Mouse (Mus musculus): ENCODE measurements around the gene Ddx46.

DNA sequence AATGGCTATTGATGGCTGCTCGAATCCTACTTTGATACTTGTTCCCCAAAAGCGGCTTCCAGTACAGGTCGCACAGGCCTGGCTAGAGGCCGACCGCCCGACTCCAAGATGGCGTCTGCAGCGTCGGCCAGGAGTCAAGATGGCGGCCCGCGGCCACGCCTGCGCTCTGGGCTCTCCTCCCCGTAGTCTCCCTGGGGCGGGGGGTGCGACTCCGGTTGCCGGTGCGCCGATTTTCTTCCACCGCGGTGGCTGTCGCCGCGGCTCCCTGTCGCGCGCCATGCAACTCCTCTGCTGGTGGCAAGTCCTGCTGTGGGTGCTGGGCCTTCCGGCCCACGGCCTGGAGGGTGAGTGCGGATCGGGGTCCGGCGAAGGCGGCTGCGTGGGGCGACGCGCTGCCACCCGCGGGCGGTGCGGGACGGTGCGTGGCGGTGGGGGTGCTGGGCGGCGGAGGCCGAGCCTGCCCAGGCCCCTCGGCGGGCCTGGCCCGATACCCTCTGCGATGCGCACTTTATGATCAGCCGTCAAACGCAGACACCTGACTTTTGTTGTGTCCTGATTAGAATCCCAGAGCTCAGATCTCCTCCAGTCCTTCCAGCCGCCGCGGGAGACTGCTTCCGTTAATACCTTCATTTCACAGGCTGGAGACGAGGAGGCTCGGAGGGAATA is 79.8 kb downstream of the Ddx46 start, which contains the start of gene Txndc15:
- TF ChIP-seq CTCF (IDR thresholded peaks at IDR 0.05; ENCODE audit: control insufficient read depth, insufficient read depth, low read length) (no peak), POLR2A (IDR thresholded peaks at IDR 0.05; ENCODE audit: borderline replicate concordance, control insufficient read depth, low read depth, low read length) (peak; percentile 68; the same call in 1 of the 2 replicates)

Data from bone marrow, adult 2 months (tissue).